ENCODE assay signal across 8 mouse cellular contexts in genomic region chr4:133090276-133090719, GRCm38 (mm10). TPM values are rescaled to one million over a fixed set of nuclear protein-coding genes. Genes with fewer than 3 reads are reported as not detected.
A peak's percentile ranks its signal among the peaks of the same experiment; 100 is the strongest.
DNase-seq lines count a peak whose midpoint lies in the region; ATAC-seq and TF ChIP-seq lines count a peak whose summit lies in the region.

No protein-coding gene starts in this region.

- intact Hi-C loops in left cerebral cortex, adult 2 months (cut with DNase I) = no loop called here
- intact Hi-C loops in left cerebral cortex, postnatal 4 days (cut with DNase I) = no loop called here

- H3K4me2 ChIP-seq in forebrain, embryonic 14.5 days (ENCODE audit: low read length) = peak overlapping the region; percentile 27
- peak overlapping the region; percentile 13; the same call in 1 of the 2 replicates for H3K4me2 ChIP-seq in neural tube, embryonic 15.5 days

- TF ChIP-seq CTCF in left cerebral cortex, adult 2 months (IDR thresholded peaks at IDR 0.05) = no peak

- H3K36me3 ChIP-seq in forebrain, embryonic 14.5 days (ENCODE audit: control insufficient read depth, insufficient read depth, low read length) = no peaks in the 10 kb centered on the region
- H3K36me3 ChIP-seq in limb, embryonic 10.5 days = no peaks in the 10 kb centered on the region
- H3K36me3 ChIP-seq in neural tube, embryonic 15.5 days = no peaks in the 10 kb centered on the region

- no peak overlapping the region for H3K4me3 ChIP-seq in left cerebral cortex, adult 2 months
- H3K4me3 ChIP-seq in forebrain, embryonic 14.5 days (ENCODE audit: low read depth, low read length) = no peak overlapping the region
- H3K4me3 ChIP-seq in limb, embryonic 10.5 days = peak overlapping the region; percentile 25; the same call in 1 of the 2 replicates
- no peak overlapping the region for H3K4me3 ChIP-seq in neural tube, embryonic 15.5 days (replicated peaks)

- H3K27ac ChIP-seq in left cerebral cortex, adult 2 months = peak overlapping the region; percentile 78
- H3K27ac ChIP-seq in forebrain, embryonic 14.5 days (ENCODE audit: low read depth, low read length) = peak overlapping the region; percentile 96
- H3K27ac ChIP-seq in limb, embryonic 10.5 days = peak overlapping the region; percentile 91
- peak overlapping the region; percentile 85 for H3K27ac ChIP-seq in neural tube, embryonic 15.5 days (replicated peaks)

- no peak for DNase-seq in left cerebral cortex, adult 2 months (ENCODE audit: extremely low spot score in 1 of 2, low spot score in 2 of 2)
- DNase-seq in left cerebral cortex, postnatal 4 days = no peak
- peak; percentile 57 for DNase-seq in forebrain, embryonic 14.5 days (ENCODE audit: low spot score)
- DNase-seq in limb, embryonic 10.5 days (ENCODE audit: low spot score) = no peak
- DNase-seq in MN1 (ENCODE audit: low spot score) = no peak
- DNase-seq in natural killer cell, adult 2 months (ENCODE audit: low spot score in 2 of 2) = no peak
- no peak for DNase-seq in thymus, postnatal 10 days (ENCODE audit: low spot score in 2 of 2)

- WGBS in forebrain, embryonic 14.5 days = 28% methylated on average over 8 of the region's 8 CpGs
- 30% methylated on average over 8 of the region's 8 CpGs for WGBS in limb, embryonic 10.5 days
- WGBS in neural tube, embryonic 15.5 days = 28% methylated on average over 8 of the region's 8 CpGs

- H3K4me1 ChIP-seq in forebrain, embryonic 14.5 days (ENCODE audit: control insufficient read depth, insufficient read depth, low read length) = peaks cover 56% of the 10 kb centered on the region
- peaks cover 86% of the 10 kb centered on the region for H3K4me1 ChIP-seq in limb, embryonic 10.5 days
- H3K4me1 ChIP-seq in neural tube, embryonic 15.5 days = peaks cover 81% of the 10 kb centered on the region

- ATAC-seq in forebrain, embryonic 14.5 days = peak; percentile 21
- ATAC-seq in neural tube, embryonic 15.5 days (ENCODE audit: low FRiP score) = peak; percentile 0; the same call in 1 of the 2 replicates

- H3K27me3 ChIP-seq in forebrain, embryonic 14.5 days (replicated peaks; ENCODE audit: control insufficient read depth, insufficient read depth, low read length) = no peaks in the 10 kb centered on the region
- H3K27me3 ChIP-seq in limb, embryonic 10.5 days (ENCODE audit: low read depth, poor library complexity, severe bottlenecking) = peaks cover 13% of the 10 kb centered on the region; the same call in 1 of the 2 replicates
- no peaks in the 10 kb centered on the region for H3K27me3 ChIP-seq in neural tube, embryonic 15.5 days (replicated peaks)

- no peaks in the 10 kb centered on the region for H3K9me3 ChIP-seq in forebrain, embryonic 14.5 days (replicated peaks; ENCODE audit: control insufficient read depth, low read length)
- H3K9me3 ChIP-seq in limb, embryonic 10.5 days (replicated peaks) = no peaks in the 10 kb centered on the region
- no peaks in the 10 kb centered on the region for H3K9me3 ChIP-seq in neural tube, embryonic 15.5 days (replicated peaks)

- H3K9ac ChIP-seq in forebrain, embryonic 14.5 days (ENCODE audit: low read length) = peak overlapping the region; percentile 55
- H3K9ac ChIP-seq in neural tube, embryonic 15.5 days (replicated peaks) = 0 out of 2 replicates have a peak overlapping the region, but pooled peaks have one; percentile 27

RNA-seq across cellular contexts. Expression of gene Wasf2, which starts 40.0 kb away (rescaled TPM):
- 10 to 100 TPM; 25.7 to 34.3 TPM for total RNA-seq in left cerebral cortex, adult 2 months (2021)
- 10 to 100 TPM; 34.0 to 35.7 TPM for total RNA-seq in left cerebral cortex, postnatal 4 days (2021)
- 28.3 and 30.4 TPM in 2 replicates for polyA plus RNA-seq in forebrain, embryonic 14.5 days (2014; fragmentation: Nextera tagmentation; extraction: Ambion mirVana)
- polyA plus RNA-seq in limb, embryonic 10.5 days (2016; fragmentation: Nextera tagmentation; extraction: Ambion mirVana) = 62.9 and 73.7 TPM in 2 replicates
- polyA plus RNA-seq in neural tube, embryonic 15.5 days (2015; fragmentation: Nextera tagmentation; extraction: Ambion mirVana) = 22.2 and 45.6 TPM in 2 replicates
